Mouse (Mus musculus) stomach, postnatal 0 days (tissue): Measurements from ENCODE around the gene Lmntd1.

Source experiments
- CTCF ChIP-seq: IDR thresholded peaks from 2 replicates; pipeline ENCODE4 v1.5.1; 2016; ENCODE audit warnings: antibody characterized with exemption, low read depth, mild to moderate bottlenecking, moderate library complexity
- EP300 ChIP-seq: optimal IDR thresholded peaks from 2 replicates; pipeline ENCODE3; 2016; ENCODE audit warnings: antibody characterized with exemption

- TF ChIP-seq CTCF (no peak), EP300 (no peak)
Observed at GRCm38 (mm10) chr6:145358001-145358400, 256.1 kb downstream of the Lmntd1 start.
